Mouse (Mus musculus) midbrain, postnatal 0 days (tissue): ENCODE measurements around the gene A630023A22Rik. TPM values are rescaled to one million over a fixed set of nuclear protein-coding genes. Genes with fewer than 3 reads are reported as not detected.

Source experiments
- ATAC-seq: fragments of 200-750 bp; cut with Nextera tagmentation; 2 replicates; pipeline ENCODE4 v1.8.0; 2017; ENCODE audit warnings: moderate number of reproducible peaks, mild to moderate bottlenecking, moderate TSS enrichment, moderate library complexity; ENCODE audit not compliant: low FRiP score
- DNase-seq: peaks from one replicate; pipeline ENCODE4 v3.0.0-alpha.2; 2015; ENCODE audit warnings: low spot score
- H3K27ac ChIP-seq: fragments of 300-500 bp; sonication (generic); 2 replicates; pipeline ENCODE4 v1.5.1; 2014; ENCODE audit warnings: low read depth, mild to moderate bottlenecking, low read length, mixed read lengths
- H3K27me3 ChIP-seq: fragments of 300-500 bp; sonication (generic); 2 replicates; pipeline ENCODE4 v1.6.1; 2014; ENCODE audit warnings: low read length, control low read depth, mixed read lengths; ENCODE audit not compliant: insufficient read depth
- H3K36me3 ChIP-seq: fragments of 300-500 bp; sonication (generic); 2 replicates; pipeline ENCODE4 v1.6.1; 2014; ENCODE audit warnings: low read length, control low read depth, mixed read lengths; ENCODE audit not compliant: insufficient read depth
- H3K4me1 ChIP-seq: fragments of 300-500 bp; sonication (generic); 2 replicates; pipeline ENCODE4 v1.6.1; 2014; ENCODE audit warnings: mild to moderate bottlenecking, control low read depth, antibody characterized with exemption, low read length, mixed read lengths; ENCODE audit not compliant: insufficient read depth
- H3K4me2 ChIP-seq: fragments of 300-500 bp; sonication (generic); 2 replicates; pipeline ENCODE4 v1.6.1; 2014; ENCODE audit warnings: low read depth, mild to moderate bottlenecking, low read length, mixed read lengths; ENCODE audit not compliant: poor library complexity, severe bottlenecking
- H3K4me3 ChIP-seq: fragments of 300-500 bp; sonication (generic); 2 replicates; pipeline ENCODE4 v1.5.1; 2014; ENCODE audit warnings: low read depth, mild to moderate bottlenecking, low read length, moderate library complexity
- H3K9ac ChIP-seq: fragments of 300-500 bp; sonication (generic); replicated peaks from 2 replicates; pipeline ENCODE4 v1.6.1; 2014; ENCODE audit warnings: mild to moderate bottlenecking, low read length, moderate library complexity, mixed read lengths; ENCODE audit not compliant: poor library complexity, severe bottlenecking
- H3K9me3 ChIP-seq: fragments of 300-500 bp; sonication (generic); 2 replicates; pipeline ENCODE4 v1.6.1; 2016; ENCODE audit warnings: low read length, control low read depth
- CTCF ChIP-seq: IDR thresholded peaks from 2 replicates; pipeline ENCODE4 v1.5.1; 2016; ENCODE audit warnings: antibody characterized with exemption, mild to moderate bottlenecking
- WGBS: fragments of 180-500 bp; shearing (Covaris S2); extraction: QIAGEN DNeasy Blood & Tissue Kit; methylation state at CpG from one replicate; pipeline ENCODE4 v1.1.7; 2014; 5-methylcytosine and 5-hydroxymethylcytosine counted together
- polyA plus RNA-seq: library from polyadenylated mRNA; unstranded; fragments of >200 nt; fragmentation: Nextera tagmentation; extraction: Ambion mirVana; gene quantifications from 2 replicates; pipeline ENCODE4 v1.2.1, GENCODE M21; 2015
- total RNA-seq: library from RNA; depleted of rRNA; stranded (reverse); fragments of >200 nt; gene quantifications from 2 replicates; pipeline ENCODE4 v1.2.3, GENCODE M21; 2014

The A630023A22Rik gene
- total and polyA plus RNA-seq, 2 experiments from 2014 or later = not detected

GRCm38 (mm10) chr14:34131216-34131615, 28.7 kb upstream of the A630023A22Rik start:
- no peak overlapping the region for H3K4me3 ChIP-seq
- no peaks in the 10 kb centered on the region for H3K27me3 ChIP-seq
- WGBS = 69% methylated on average over 6 of the region's 6 CpGs
- no peak overlapping the region for H3K27ac ChIP-seq
- DNase-seq (no peak), ATAC-seq (no peak)
- H3K4me2 ChIP-seq = no peak overlapping the region
- no peaks in the 10 kb centered on the region for H3K36me3 ChIP-seq
- H3K9me3 ChIP-seq = no peaks in the 10 kb centered on the region
- TF ChIP-seq CTCF = no peak
- H3K4me1 ChIP-seq = no peaks in the 10 kb centered on the region
- no peak overlapping the region for H3K9ac ChIP-seq

- DNase-seq (no peak), ATAC-seq (no peak)
- WGBS = 96% methylated on average over 4 of the region's 4 CpGs
- Histone ChIP-seq H3K4me1 (no peaks in the 10 kb centered on the region), H3K27me3 (no peaks in the 10 kb centered on the region), H3K4me2 (no peak overlapping the region), H3K9ac (no peak overlapping the region), H3K4me3 (no peak overlapping the region), H3K9me3 (no peaks in the 10 kb centered on the region), H3K27ac (no peak overlapping the region), H3K36me3 (no peaks in the 10 kb centered on the region)
- no peak for TF ChIP-seq CTCF
Measured at GRCm38 (mm10) chr14:34121691-34122090, 19.1 kb upstream of the A630023A22Rik start.

- Histone ChIP-seq H3K27ac (no peak overlapping the region), H3K4me2 (no peak overlapping the region), H3K4me1 (no peaks in the 10 kb centered on the region), H3K4me3 (no peak overlapping the region), H3K9me3 (no peaks in the 10 kb centered on the region), H3K36me3 (no peaks in the 10 kb centered on the region), H3K9ac (no peak overlapping the region), H3K27me3 (no peaks in the 10 kb centered on the region)
- DNase-seq (no peak), ATAC-seq (no peak)
- 98% methylated on average over 3 of the region's 3 CpGs for WGBS
- no peak for TF ChIP-seq CTCF
Measured at GRCm38 (mm10) chr14:34120923-34121351, 18.4 kb upstream of the A630023A22Rik start.

- no peak overlapping the region for H3K27ac ChIP-seq
- no peaks in the 10 kb centered on the region for H3K9me3 ChIP-seq
- 86% methylated on average over 12 of the region's 12 CpGs for WGBS
- H3K36me3 ChIP-seq = no peaks in the 10 kb centered on the region
- H3K4me2 ChIP-seq = no peak overlapping the region
- DNase-seq (no peak), ATAC-seq (no peak)
- TF ChIP-seq CTCF = no peak
- no peak overlapping the region for H3K4me3 ChIP-seq
- H3K9ac ChIP-seq = no peak overlapping the region
- H3K4me1 ChIP-seq = no peaks in the 10 kb centered on the region
- no peaks in the 10 kb centered on the region for H3K27me3 ChIP-seq
Measured at GRCm38 (mm10) chr14:34120016-34120910, 17.7 kb upstream of the A630023A22Rik start.

- Histone ChIP-seq H3K4me2 (no peak overlapping the region), H3K9me3 (no peaks in the 10 kb centered on the region), H3K36me3 (no peaks in the 10 kb centered on the region), H3K27ac (no peak overlapping the region), H3K4me1 (no peaks in the 10 kb centered on the region), H3K27me3 (no peaks in the 10 kb centered on the region), H3K4me3 (no peak overlapping the region), H3K9ac (no peak overlapping the region)
- no peak for ATAC-seq
- DNase-seq = no peak
- TF ChIP-seq CTCF = no peak
- WGBS = 84% methylated on average over 7 of the region's 7 CpGs
Measured at GRCm38 (mm10) chr14:34119046-34119723, 16.6 kb upstream of the A630023A22Rik start.

GRCm38 (mm10) chr14:34114311-34114710, 11.8 kb upstream of the A630023A22Rik start:
- ATAC-seq (no peak), DNase-seq (no peak)
- WGBS = 89% methylated on average over 4 of the region's 4 CpGs
- no peak overlapping the region for H3K4me2 ChIP-seq
- no peak overlapping the region for H3K4me3 ChIP-seq
- H3K27ac ChIP-seq = no peak overlapping the region
- no peaks in the 10 kb centered on the region for H3K36me3 ChIP-seq
- H3K9ac ChIP-seq = no peak overlapping the region
- no peaks in the 10 kb centered on the region for H3K4me1 ChIP-seq
- no peak for TF ChIP-seq CTCF
- H3K9me3 ChIP-seq = no peaks in the 10 kb centered on the region
- no peaks in the 10 kb centered on the region for H3K27me3 ChIP-seq
